Mouse (Mus musculus) midbrain, embryonic 11.5 days (tissue): Measurements from ENCODE around the gene Cxcl16. TPM values are rescaled to one million over a fixed set of nuclear protein-coding genes. Genes with fewer than 3 reads are reported as not detected.

Source experiments
- microRNA-seq: library from miRNA; unstranded; fragments of <30 nt; microRNA quantifications from one replicate; pipeline ENCODE4, GENCODE M21; 2017
- polyA plus RNA-seq: library from polyadenylated mRNA; unstranded; fragments of >200 nt; fragmentation: Nextera tagmentation; extraction: Ambion mirVana; gene quantifications from 2 replicates; pipeline ENCODE4 v1.2.1, GENCODE M21; 2014

Cxcl16 gene
- polyA plus RNA-seq, 1 experiment from 2014 or later: 0.82 TPM

Small RNA genes lying within 50 kb of the gene (microRNA-seq; reads per million reads assigned to microRNA genes)
- 2.1 reads per million, percentile 4 among the genes with 10 or more reads in this experiment for gene Mir7115

Other genes starting within 250 kb of the Cxcl16 start
- gene Slc16a11, start 247.2 kb downstream of the Cxcl16 start, polyA plus RNA-seq: 0.19 and 0.30 TPM in 2 replicates
- gene Slc16a13, start 238.9 kb downstream of the Cxcl16 start, polyA plus RNA-seq: 14.9 and 15.8 TPM in 2 replicates
- 4.9 and 5.4 TPM in 2 replicates for gene Bcl6b, start 230.2 kb downstream of the Cxcl16 start, polyA plus RNA-seq
- gene 0610010K14Rik, start 222.1 kb downstream of the Cxcl16 start, polyA plus RNA-seq: 226 and 232 TPM in 2 replicates
- 9.7 and 12.1 TPM in 2 replicates for gene Gm21988, start 220.2 kb downstream of the Cxcl16 start, polyA plus RNA-seq
- gene Rnasek, start 220.1 kb downstream of the Cxcl16 start, polyA plus RNA-seq: 126 and 127 TPM in 2 replicates
- 3.2 and 3.4 TPM in 2 replicates for gene Alox12, start 204.6 kb downstream of the Cxcl16 start, polyA plus RNA-seq
- 0.21 TPM in 1 of 2 replicates, not detected in the other for gene Alox12e, start 137.4 kb downstream of the Cxcl16 start, polyA plus RNA-seq
- gene Alox15, start 108.0 kb downstream of the Cxcl16 start, polyA plus RNA-seq: 0.12 and 0.14 TPM in 2 replicates
- gene Pelp1, start 50.0 kb downstream of the Cxcl16 start, polyA plus RNA-seq: 32.5 and 33.7 TPM in 2 replicates
- 28.9 and 31.3 TPM in 2 replicates for gene Arrb2, start 27.3 kb downstream of the Cxcl16 start, polyA plus RNA-seq
- gene Med11, start 8.1 kb downstream of the Cxcl16 start, polyA plus RNA-seq: 37.7 and 42.1 TPM in 2 replicates
- 0.18 and 0.26 TPM in 2 replicates for gene Zmynd15, start 551 bp downstream of the Cxcl16 start, polyA plus RNA-seq
- gene Tm4sf5, start 45.3 kb upstream of the Cxcl16 start, polyA plus RNA-seq: not detected in 2 replicates
- 0.42 TPM in 1 of 2 replicates, not detected in the other for gene Vmo1, start 54.6 kb upstream of the Cxcl16 start, polyA plus RNA-seq
- 0.18 and 0.22 TPM in 2 replicates for gene Gltpd2, start 59.2 kb upstream of the Cxcl16 start, polyA plus RNA-seq
- gene Psmb6, start 65.4 kb upstream of the Cxcl16 start, polyA plus RNA-seq: 826 and 909 TPM in 2 replicates
- not detected in 2 replicates for gene Gm40193, start 73.0 kb upstream of the Cxcl16 start, polyA plus RNA-seq
- 3.5 and 4.0 TPM in 2 replicates for gene Pld2, start 80.1 kb upstream of the Cxcl16 start, polyA plus RNA-seq
- 12.3 and 12.9 TPM in 2 replicates for gene Mink1, start 102.9 kb upstream of the Cxcl16 start, polyA plus RNA-seq
- not detected in 2 replicates for gene 4930544D05Rik, start 155.9 kb upstream of the Cxcl16 start, polyA plus RNA-seq
- gene Chrne, start 159.2 kb upstream of the Cxcl16 start, polyA plus RNA-seq: not detected in 2 replicates
- 0.61 and 0.81 TPM in 2 replicates for gene Gp1ba, start 179.1 kb upstream of the Cxcl16 start, polyA plus RNA-seq
- gene Rnf167, start 187.3 kb upstream of the Cxcl16 start, polyA plus RNA-seq: 87.0 and 87.9 TPM in 2 replicates
- gene Slc25a11, start 187.5 kb upstream of the Cxcl16 start, polyA plus RNA-seq: 134 and 142 TPM in 2 replicates
- gene Pfn1, start 194.7 kb upstream of the Cxcl16 start, polyA plus RNA-seq: 1,303 and 1,326 TPM in 2 replicates
- gene Eno3, start 197.2 kb upstream of the Cxcl16 start, polyA plus RNA-seq: 13.8 and 14.3 TPM in 2 replicates
- 138 and 139 TPM in 2 replicates for gene Spag7, start 209.4 kb upstream of the Cxcl16 start, polyA plus RNA-seq
- 6.6 and 6.7 TPM in 2 replicates for gene Camta2, start 228.1 kb upstream of the Cxcl16 start, polyA plus RNA-seq
- 1.3 TPM in 2 replicates for gene Inca1, start 240.2 kb upstream of the Cxcl16 start, polyA plus RNA-seq
- 6.1 and 7.1 TPM in 2 replicates for gene Kif1c, start 240.6 kb upstream of the Cxcl16 start, polyA plus RNA-seq